Mouse (Mus musculus) macrophage (primary cell): ENCODE results near the gene Olfr738. TPM values are rescaled to one million over a fixed set of nuclear protein-coding genes. Genes with fewer than 3 reads are reported as not detected.

Source experiments
- H3K27ac ChIP-seq: fragments of 350-480 bp; formaldehyde crosslinking; 2 replicates; pipeline ENCODE4 v1.9.0; 2021
- H3K36me3 ChIP-seq: fragments of 350-480 bp; formaldehyde crosslinking; 2 replicates; pipeline ENCODE4 v1.9.0; 2021; ENCODE audit errors: inconsistent target
- H3K4me3 ChIP-seq: fragments of 350-480 bp; formaldehyde crosslinking; 2 replicates; pipeline ENCODE4 v1.9.0; 2021; ENCODE audit errors: inconsistent target
- H3K79me2 ChIP-seq: fragments of 350-480 bp; formaldehyde crosslinking; 2 replicates; pipeline ENCODE4 v1.9.0; 2021; ENCODE audit errors: inconsistent target
- WGBS: methylation state at CpG from one replicate; pipeline ENCODE4 v1.1.7; 2026; ENCODE audit warnings: inconsistent platforms; ENCODE audit not compliant: missing documents; 5-methylcytosine and 5-hydroxymethylcytosine counted together
- polyA plus RNA-seq: library from polyadenylated mRNA; stranded (reverse); fragments of 250-400 nt; gene quantifications from 3 replicates; pipeline ENCODE4 v1.2.4, GENCODE M21; 2018; ENCODE audit warnings: inconsistent platforms
- total RNA-seq, 78 experiments: library from RNA; depleted of rRNA; stranded (reverse); fragments of 250-400 nt; gene quantifications; 1 replicate in 9 of 78; 2 replicates in 24 of 78; 3 replicates in 43 of 78; 4 replicates in 2 of 78; pipeline ENCODE4 v1.2.4; 2018; ENCODE audit warnings: inconsistent platforms in 56 of 78

Gene Olfr738
- not detected for total RNA-seq (2018; cell fraction: chromatin; rRNA removed)
- total RNA-seq (2018; cell fraction: cytosol; rRNA removed) = not detected
- not detected for total RNA-seq (2018; cell fraction: nucleus; rRNA removed)
- not detected in 3 replicates for polyA plus RNA-seq

GRCm38 (mm10) chr14:50407268-50407667, at the start of gene Olfr738:
Gene Olfr738 (plus strand): TSS chr14:50407568.
- WGBS = 89% methylated on average over 1 of the region's 1 CpGs
- Histone ChIP-seq H3K79me2 (no peaks in the 10 kb centered on the region), H3K36me3 (no peaks in the 10 kb centered on the region), H3K4me3 (no peak within 1 kb of the TSS), H3K27ac (no peak within 1 kb of the TSS)

GRCm38 (mm10) chr14:50357593-50357992, 49.8 kb upstream of the Olfr738 start, which contains the start of gene Tlr11:
Gene Tlr11 (plus strand): TSS chr14:50357914.
- 9% methylated on average over 2 of the region's 2 CpGs for WGBS
- Histone ChIP-seq H3K27ac (no peak within 1 kb of the TSS), H3K79me2 (no peaks in the 10 kb centered on the region)

GRCm38 (mm10) chr14:50360480-50360879, 46.9 kb upstream of the Olfr738 start:
- no peak overlapping the region for H3K4me3 ChIP-seq
- no peaks in the 10 kb centered on the region for H3K36me3 ChIP-seq
- no peak overlapping the region for H3K27ac ChIP-seq
- 94% methylated on average over 3 of the region's 3 CpGs for WGBS
- no peaks in the 10 kb centered on the region for H3K79me2 ChIP-seq

More at GRCm38 (mm10) chr14:50357593-50357992, 49.8 kb upstream of the Olfr738 start, which contains the start of gene Tlr11:
- H3K4me3 ChIP-seq = no peak within 1 kb of the TSS
- H3K36me3 ChIP-seq = no peaks in the 10 kb centered on the region

GRCm38 (mm10) chr14:50363561-50363960, 43.8 kb upstream of the Olfr738 start:
- 54% methylated on average over 2 of the region's 2 CpGs for WGBS
- no peak overlapping the region for H3K4me3 ChIP-seq
- no peak overlapping the region for H3K27ac ChIP-seq
- no peaks in the 10 kb centered on the region for H3K79me2 ChIP-seq
- no peaks in the 10 kb centered on the region for H3K36me3 ChIP-seq

- no peaks in the 10 kb centered on the region for H3K79me2 ChIP-seq
- H3K27ac ChIP-seq = no peak within 1 kb of the TSS
- WGBS = 95% methylated on average over 2 of the region's 2 CpGs
- no peak within 1 kb of the TSS for H3K4me3 ChIP-seq
- H3K36me3 ChIP-seq = no peaks in the 10 kb centered on the region
Measured at GRCm38 (mm10) chr14:50380863-50381262, 26.5 kb upstream of the Olfr738 start, which contains the start of gene Olfr736. Gene Olfr736 (plus strand): TSS chr14:50381163.

- Histone ChIP-seq H3K4me3 (no peak within 1 kb of the TSS), H3K27ac (no peak within 1 kb of the TSS), H3K79me2 (no peaks in the 10 kb centered on the region), H3K36me3 (no peaks in the 10 kb centered on the region)
- WGBS = 76% methylated on average over 2 of the region's 2 CpGs
Measured at GRCm38 (mm10) chr14:50418326-50418725, 11.0 kb downstream of the Olfr738 start, which contains the start of gene Olfr739. Gene Olfr739 (plus strand): TSS chr14:50418626.

- Histone ChIP-seq H3K36me3 (no peaks in the 10 kb centered on the region), H3K79me2 (no peaks in the 10 kb centered on the region), H3K27ac (no peak within 1 kb of the TSS), H3K4me3 (no peak within 1 kb of the TSS)
- WGBS = 79% methylated on average over 3 of the region's 3 CpGs
Measured at GRCm38 (mm10) chr14:50445245-50445644, 37.9 kb downstream of the Olfr738 start, which contains the start of gene Olfr740. Gene Olfr740 (plus strand): TSS chr14:50445545.

Other genes starting within 250 kb of the Olfr738 start
- gene Olfr730, start 219.4 kb upstream of the Olfr738 start, polyA plus RNA-seq = not detected in 3 replicates
- not detected in 3 replicates for gene Olfr731, start 165.7 kb upstream of the Olfr738 start, polyA plus RNA-seq
- gene Olfr732, start 123.4 kb upstream of the Olfr738 start, polyA plus RNA-seq = not detected in 3 replicates
- gene Olfr733, start 106.0 kb upstream of the Olfr738 start, polyA plus RNA-seq = not detected in 3 replicates
- not detected in 3 replicates for gene Olfr734, start 80.8 kb upstream of the Olfr738 start, polyA plus RNA-seq
- not detected in 3 replicates for gene Olfr735, start 58.7 kb upstream of the Olfr738 start, polyA plus RNA-seq
- 0.07 to 0.63 TPM (median 0.55 TPM) in 3 replicates for gene Tlr11, start 49.7 kb upstream of the Olfr738 start, polyA plus RNA-seq
- gene Olfr736, start 26.4 kb upstream of the Olfr738 start, polyA plus RNA-seq = not detected in 3 replicates
- not detected in 3 replicates for gene Olfr739, start 11.1 kb downstream of the Olfr738 start, polyA plus RNA-seq
- not detected in 3 replicates for gene Olfr740, start 38.0 kb downstream of the Olfr738 start, polyA plus RNA-seq
- gene Olfr741, start 65.2 kb downstream of the Olfr738 start, polyA plus RNA-seq = not detected in 3 replicates
- gene Olfr742, start 96.0 kb downstream of the Olfr738 start, polyA plus RNA-seq = not detected in 3 replicates
- not detected in 3 replicates for gene Olfr743, start 114.3 kb downstream of the Olfr738 start, polyA plus RNA-seq
- gene Olfr744, start 207.3 kb downstream of the Olfr738 start, polyA plus RNA-seq = not detected in 3 replicates
- not detected in 3 replicates for gene Olfr745, start 231.8 kb downstream of the Olfr738 start, polyA plus RNA-seq
- gene Olfr746, start 239.5 kb downstream of the Olfr738 start, polyA plus RNA-seq = not detected in 3 replicates